Mouse (Mus musculus): ENCODE measurements around the gene Serpina3k.
"Not testable (repeated sequence)": the region's sequence is repeated elsewhere in the genome, so short reads cannot be mapped to it uniquely, and the experiment has no call there.

The Serpina3k gene

DNA sequence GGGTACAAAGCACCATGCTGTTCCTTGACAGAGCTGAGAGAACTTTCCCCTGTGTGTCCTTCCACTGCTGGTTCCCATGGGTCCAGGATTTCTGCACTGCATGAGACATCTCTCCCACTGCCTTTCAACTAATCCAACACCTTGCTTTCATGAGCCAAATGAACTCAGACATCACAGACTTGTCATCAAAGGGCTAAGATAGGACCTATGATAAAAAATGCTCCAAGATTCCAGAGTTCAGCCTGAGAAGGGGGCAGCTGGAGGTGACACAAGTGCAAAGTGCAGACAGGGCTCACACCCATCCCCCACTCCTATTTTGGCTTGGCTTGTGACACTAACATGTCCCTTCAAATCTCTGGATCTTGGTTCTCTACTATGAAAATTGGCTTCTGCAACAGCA lies 50.2 kb downstream of the Serpina3k start:
- no peak for DNase-seq (ENCODE audit: low spot score)

DNA sequence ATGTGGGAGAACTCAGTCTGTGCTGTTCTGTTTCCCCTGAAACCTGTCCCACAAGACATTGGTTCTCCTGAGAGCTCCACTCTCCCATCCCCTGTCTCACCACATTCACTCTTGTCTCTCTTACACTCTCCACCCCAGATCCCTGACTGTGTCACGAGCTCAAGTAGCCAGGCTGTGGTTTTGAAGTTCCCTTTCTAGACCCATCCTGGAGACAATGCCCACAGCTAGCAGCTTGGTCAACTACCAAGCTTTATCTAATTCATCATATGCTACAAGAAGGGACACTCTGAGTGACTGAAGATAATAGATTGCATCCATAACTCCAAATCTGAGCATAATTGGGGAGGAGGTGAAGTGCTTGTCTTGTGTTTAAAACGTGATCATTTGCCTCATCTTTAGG lies 52.8 kb downstream of the Serpina3k start:
- DNase-seq (ENCODE audit: low spot score), result not testable (repeated sequence)

Measured in urinary bladder, postnatal 25 days (tissue).